Mouse (Mus musculus) cerebellum, adult 18-20 months (tissue): Measurements from ENCODE around the gene Cacna1i.
A peak's percentile ranks its signal among the peaks of the same experiment; 100 is the strongest.

Source experiments
- DNase-seq, 2 experiments: peaks; one replicate each; pipeline ENCODE4 v3.0.0; 2021

The Cacna1i gene

DNA sequence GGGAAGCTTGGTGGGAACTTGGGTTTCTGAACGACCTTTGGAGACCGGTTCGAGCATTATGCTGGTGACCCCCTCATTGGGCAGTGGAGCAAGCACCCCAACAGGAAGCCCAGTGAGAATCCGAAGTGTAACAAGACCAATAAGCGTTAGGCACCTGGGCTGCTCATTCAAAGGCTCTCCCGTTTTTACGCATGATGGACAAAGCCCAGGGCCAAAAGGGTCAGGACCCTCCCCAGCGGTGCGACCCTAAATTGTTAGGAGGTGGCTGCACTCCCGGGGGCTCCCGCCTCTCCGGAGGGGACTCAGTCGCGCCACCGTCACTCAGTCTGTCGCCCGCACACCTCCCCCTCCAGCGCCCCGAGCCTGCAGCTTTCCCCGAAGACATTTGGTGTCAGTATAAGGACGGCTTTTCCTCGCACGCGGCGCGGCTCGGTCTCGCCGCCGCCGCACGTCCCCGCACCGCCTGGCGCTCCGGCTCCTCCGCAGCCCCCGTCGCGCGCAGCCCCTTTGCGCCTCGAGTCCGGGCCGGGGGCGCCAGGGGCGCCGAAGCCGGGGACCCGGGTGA is at the start of gene Cacna1i:
Cacna1i (plus strand) TSS at position 388 of the 565 bp plus-strand sequence.
- peak; percentile 82 to 83 for DNase-seq

GRCm38 (mm10) chr15:80248135-80248534 is 38.9 kb upstream of the Cacna1i start:
- DNase-seq: peak; percentile 63 to 68

- DNase-seq: no peak
These were observed 38.4 kb upstream of the Cacna1i start for GRCm38 (mm10) chr15:80248596-80248995.

- DNase-seq: no peak
These were observed 37.4 kb upstream of the Cacna1i start for GRCm38 (mm10) chr15:80249672-80250071.

DNA sequence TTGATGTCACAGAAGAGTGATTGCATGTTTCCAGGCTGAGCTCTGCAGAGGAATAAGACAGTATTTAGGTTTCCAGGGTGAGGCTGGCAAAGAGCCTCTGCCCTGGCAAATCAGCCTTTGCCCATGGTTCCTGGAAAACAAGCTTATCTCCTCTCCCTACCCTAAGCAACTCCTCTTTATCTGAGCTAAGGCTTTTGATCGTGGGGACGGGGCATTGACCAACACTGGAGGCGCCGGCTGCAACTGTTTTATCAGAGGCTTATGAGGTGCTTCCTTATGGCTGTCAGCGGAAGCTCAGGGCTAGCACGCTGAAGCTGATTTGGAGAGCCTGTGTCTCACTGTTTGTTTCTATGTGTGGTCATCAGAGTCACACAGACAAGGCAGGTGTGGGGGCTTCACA is 36.5 kb upstream of the Cacna1i start:
- DNase-seq: no peak

DNA sequence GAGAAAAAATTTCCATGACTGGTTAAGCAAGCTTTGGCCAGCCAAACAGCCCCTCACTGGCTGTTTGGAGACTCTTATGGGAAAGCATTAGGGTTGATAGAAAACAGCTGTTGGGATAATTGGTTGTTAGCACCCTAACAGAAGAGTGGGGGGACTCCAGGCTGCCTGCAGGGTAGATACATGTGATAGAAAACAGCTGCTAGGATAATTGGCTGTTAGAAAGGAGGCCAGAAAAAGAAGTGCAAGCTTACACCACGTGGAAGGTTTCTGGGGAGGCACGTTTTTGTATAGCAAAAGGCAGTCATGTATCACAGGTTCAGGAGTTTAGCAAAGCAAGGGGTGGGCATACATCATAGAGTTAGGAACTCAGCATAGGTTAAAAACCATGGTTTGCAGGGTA is 33.5 kb upstream of the Cacna1i start:
- DNase-seq: no peak

DNA sequence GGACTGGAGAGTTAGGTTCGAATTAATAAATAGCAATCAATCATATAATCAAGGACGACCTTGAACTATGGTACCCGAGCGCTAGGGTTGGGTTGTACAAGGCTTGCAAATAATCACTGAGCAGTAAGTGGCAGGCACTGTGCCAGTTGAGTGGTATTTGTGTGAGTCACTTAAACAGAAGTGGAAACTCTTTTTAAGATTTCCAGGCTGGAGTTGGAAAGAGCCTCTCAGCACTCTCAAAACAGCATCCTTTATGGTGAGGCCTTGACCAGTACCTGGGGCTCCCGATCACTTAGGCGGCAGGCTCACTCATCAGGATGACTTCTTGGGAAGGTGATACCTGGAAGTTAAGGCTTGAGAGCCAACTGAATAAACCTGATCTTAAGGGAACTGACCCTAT is 32.8 kb upstream of the Cacna1i start:
- peak in 1 of 2 experiments; percentile 45 for DNase-seq

DNA sequence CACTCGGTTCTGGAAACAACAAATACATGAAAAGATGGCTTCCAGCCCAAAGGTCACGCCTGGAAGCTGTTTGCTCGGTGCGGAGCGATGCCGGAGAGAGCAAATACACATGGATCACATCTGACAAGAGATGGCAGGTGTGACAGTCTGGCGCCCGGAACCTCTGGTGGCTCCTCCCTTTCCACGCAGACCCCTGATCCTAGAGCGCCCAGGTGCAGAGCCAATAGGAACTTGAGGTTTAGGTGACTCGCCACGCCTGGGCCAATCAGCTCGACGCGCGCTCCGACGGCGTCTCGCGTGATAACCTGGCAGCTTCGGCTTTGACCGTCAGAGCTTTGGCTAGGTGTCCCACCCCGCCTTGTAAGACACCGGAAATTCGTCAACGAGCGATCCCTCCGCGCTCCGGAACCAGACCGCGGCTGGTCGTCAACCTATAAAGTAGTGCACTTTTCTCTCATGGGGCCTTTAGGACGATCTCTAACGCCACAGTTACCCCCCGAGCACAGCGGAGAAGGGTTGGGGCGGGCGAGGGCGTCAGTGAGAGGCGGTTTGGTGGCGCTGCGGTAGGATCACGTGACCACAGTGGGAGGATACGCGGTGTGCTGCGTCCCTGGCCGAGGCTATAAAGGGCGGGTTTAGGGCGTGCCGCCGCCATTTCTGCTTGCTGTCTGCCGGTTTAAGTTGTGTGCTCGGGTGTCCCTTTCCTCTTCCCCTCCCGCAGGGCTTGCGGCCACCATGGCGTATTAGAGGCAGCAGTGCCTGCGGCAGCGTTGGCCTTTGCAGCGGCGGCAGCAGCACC is 32.0 kb upstream of the Cacna1i start, which contains the start of gene Atf4:
Atf4 (plus strand) TSS at position 338 of the 799 bp plus-strand sequence.
- peak; percentile 98 to 99 for DNase-seq

GRCm38 (mm10) chr15:80255646-80256121 is 31.4 kb upstream of the Cacna1i start:
- DNase-seq: peak; percentile 72 to 78

DNA sequence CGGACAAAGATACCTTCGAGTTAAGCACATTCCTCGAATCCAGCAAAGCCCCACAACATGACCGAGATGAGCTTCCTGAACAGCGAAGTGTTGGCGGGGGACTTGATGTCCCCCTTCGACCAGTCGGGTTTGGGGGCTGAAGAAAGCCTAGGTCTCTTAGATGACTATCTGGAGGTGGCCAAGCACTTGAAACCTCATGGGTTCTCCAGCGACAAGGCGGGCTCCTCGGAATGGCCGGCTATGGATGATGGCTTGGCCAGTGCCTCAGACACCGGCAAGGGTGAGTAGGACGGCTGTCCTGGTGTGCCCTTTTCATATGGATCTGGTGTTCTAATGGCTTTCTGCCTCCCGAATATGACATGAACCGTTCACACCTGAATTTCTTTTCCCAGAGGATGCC is 30.8 kb upstream of the Cacna1i start:
- peak in 1 of 2 experiments; percentile 44 for DNase-seq

GRCm38 (mm10) chr15:80256656-80257601 is 30.1 kb upstream of the Cacna1i start:
- no peak for DNase-seq

DNA sequence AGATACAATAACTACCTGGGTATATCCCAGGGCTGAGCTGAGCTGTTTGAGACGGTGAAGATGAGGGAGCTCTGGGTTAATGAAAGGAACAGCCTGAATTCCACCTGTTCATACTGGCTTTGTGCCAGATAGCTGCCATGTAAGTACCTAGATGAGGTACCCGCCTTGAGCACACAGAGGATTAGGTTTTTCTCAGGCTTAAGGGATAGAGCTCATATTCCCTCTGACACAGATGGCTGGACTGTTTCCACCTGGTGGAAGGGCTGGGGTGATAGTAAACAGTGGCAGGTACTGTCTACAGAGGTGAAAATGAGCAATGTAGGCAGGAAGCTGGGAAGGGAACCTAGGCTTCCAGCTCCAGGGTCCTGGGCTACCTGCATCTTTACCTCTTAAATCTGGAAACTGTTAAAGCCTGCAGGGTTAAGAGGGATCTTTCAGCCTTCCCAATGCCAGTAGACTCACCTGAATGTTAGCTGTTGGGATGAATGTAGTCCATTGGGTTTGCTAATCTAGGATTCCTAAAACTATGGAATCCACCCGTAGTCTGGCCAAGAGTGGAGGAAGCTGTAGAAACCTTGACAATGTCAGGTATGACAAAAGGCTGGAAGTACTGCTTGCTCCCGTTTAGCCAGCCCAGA is 29.3 kb upstream of the Cacna1i start:
- peak; percentile 50 to 57 for DNase-seq

- peak in 1 of 2 experiments; percentile 31 for DNase-seq
These were observed 28.5 kb upstream of the Cacna1i start for GRCm38 (mm10) chr15:80258240-80259170.

- no peak for DNase-seq
These were observed 27.5 kb upstream of the Cacna1i start for GRCm38 (mm10) chr15:80259406-80260045.

GRCm38 (mm10) chr15:80260677-80261076 is 26.4 kb upstream of the Cacna1i start:
- DNase-seq: peak; percentile 89 to 94

DNA sequence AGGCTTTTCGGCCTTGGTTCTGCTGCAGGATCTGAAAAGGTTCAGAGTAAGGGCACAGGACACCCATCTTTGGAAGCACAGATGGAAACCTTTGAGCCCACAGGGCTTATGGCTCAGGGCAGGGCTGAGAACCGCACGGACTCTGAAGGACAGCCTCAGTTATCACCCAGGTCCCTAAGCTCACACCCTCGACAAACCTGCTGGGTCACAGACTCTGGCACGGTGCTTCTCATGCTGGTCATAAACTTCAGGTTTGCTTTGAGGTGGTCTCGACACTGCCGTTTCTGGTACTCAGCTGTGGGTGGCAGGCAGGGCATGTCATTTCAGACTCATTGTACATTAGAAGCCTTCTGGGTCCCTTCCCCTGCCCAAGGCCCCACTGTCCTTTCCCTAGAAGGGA is 25.9 kb upstream of the Cacna1i start:
- no peak for DNase-seq

- peak; percentile 83 to 86 for DNase-seq
These were observed 23.1 kb upstream of the Cacna1i start, which contains the start of gene Rps19bp1 for GRCm38 (mm10) chr15:80263610-80264575. Rps19bp1 (minus strand) TSS chr15:80264315.

GRCm38 (mm10) chr15:80266281-80266680 is 20.8 kb upstream of the Cacna1i start:
- peak; percentile 90 to 91 for DNase-seq

- no peak for DNase-seq
These were observed 15.1 kb upstream of the Cacna1i start for GRCm38 (mm10) chr15:80271858-80272396.
